Mouse (Mus musculus): ENCODE results near the gene D1Ertd622e.
"Not testable (repeated sequence)": the region's sequence is repeated elsewhere in the genome, so short reads cannot be mapped to it uniquely, and the experiment has no call there.

DNA sequence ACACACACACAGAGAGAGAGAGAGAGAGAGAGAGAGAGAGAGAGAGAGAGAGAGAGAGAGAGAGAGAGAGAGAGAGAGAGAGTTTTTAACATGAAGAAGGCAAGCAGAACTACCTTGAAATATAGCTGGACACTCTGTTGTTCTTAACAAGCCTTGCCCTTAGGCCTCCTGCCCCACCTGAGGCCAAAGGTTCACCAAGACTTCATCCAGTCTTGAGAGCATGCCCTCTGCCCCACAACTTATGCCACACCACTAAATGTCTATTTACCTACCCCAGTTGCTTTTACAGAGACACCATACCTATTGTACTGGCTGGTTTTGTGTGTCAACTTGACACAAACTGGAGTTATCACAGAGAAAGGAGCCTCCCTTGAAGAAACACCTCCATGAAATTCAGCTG, 81.2 kb downstream of the D1Ertd622e start:
- TF ChIP-seq CHD2 (IDR thresholded peaks at IDR 0.05; ENCODE audit: low read depth, low read length); ZC3H11A (IDR thresholded peaks at IDR 0.05; ENCODE audit: borderline replicate concordance, low read depth, low read length); ZNF384 (IDR thresholded peaks at IDR 0.05; ENCODE audit: low read depth, low read length): not testable (repeated sequence)

All from ES-E14 (cell line).